Mouse (Mus musculus) lung, adult 2 months (tissue): ENCODE data around the gene Ube2f.

Experiments used
- CTCF ChIP-seq: fragments of 200-500 bp; IDR thresholded peaks from 2 replicates; pipeline ENCODE4 v1.5.1; 2011; ENCODE audit warnings: mild to moderate bottlenecking, low read length, control low read depth; ENCODE audit not compliant: insufficient read depth
- POLR2A ChIP-seq: fragments of 200-500 bp; IDR thresholded peaks from 2 replicates; pipeline ENCODE4 v1.6.1; 2011; ENCODE audit warnings: low read depth, mild to moderate bottlenecking, control low read depth, low read length, borderline replicate concordance; ENCODE audit errors: extremely low read depth

- TF ChIP-seq CTCF, result no peak
- no peak for TF ChIP-seq POLR2A
These were observed 43.8 kb upstream of the Ube2f start for GRCm38 (mm10) chr1:91206336-91206735.
